Mouse (Mus musculus) ovary, adult 10 weeks (tissue): ENCODE measurements around the gene Sirpa. TPM values are rescaled to one million over a fixed set of nuclear protein-coding genes. Genes with fewer than 3 reads are reported as not detected.

Source experiments
- polyA plus RNA-seq: library from polyadenylated mRNA; stranded (reverse); fragments of 350-450 nt; fragmentation: Illumina TruSeq; extraction: RNeasy Lipid Tissue Mini Kit (QIAGEN cat#74804); gene quantifications from one replicate; pipeline ENCODE4 v1.2.3, GENCODE M21; 2014

Sirpa gene
- 34.1 TPM for polyA plus RNA-seq

DNA sequence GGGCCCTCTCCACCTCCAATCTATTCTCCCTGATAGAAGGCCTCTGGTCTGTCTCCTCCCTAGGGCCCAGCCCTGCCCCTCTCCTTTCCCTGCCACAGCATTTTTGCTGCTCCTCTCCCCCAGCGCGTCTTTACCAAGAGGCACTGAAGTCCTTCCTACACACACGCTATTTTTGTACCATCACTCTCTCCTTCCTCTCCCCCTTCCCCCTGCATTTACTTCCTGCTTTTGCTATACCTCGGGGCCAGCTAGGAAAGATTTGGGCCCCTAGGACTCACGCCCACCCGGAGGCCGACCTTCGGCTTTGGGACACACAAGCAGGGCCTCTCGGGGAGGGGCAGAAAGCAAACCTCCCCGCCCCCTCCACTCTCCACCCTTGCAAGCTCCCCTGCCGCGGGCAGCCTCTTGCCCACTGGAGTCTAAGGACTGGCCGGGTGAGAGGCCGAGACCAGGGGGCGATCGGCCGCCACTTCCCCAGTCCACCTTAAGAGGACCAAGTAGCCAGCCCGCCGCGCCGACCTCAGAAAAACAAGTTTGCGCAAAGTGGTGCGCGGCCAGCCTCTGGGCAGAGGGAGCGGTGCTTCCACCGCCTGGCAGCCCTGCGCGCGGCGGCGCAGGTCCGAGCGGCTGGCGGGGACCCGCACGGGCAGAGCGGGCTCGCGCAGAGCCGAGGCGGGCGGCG, at the start of gene Sirpa:
Gene Sirpa (plus strand): TSS at position 377 of the 682 bp plus-strand sequence.

Other genes with a start within 250 kb of the Sirpa start
- 1.1 TPM for gene Il1b, start 221.7 kb upstream of the Sirpa start, polyA plus RNA-seq
- gene F830045P16Rik, start 56.2 kb upstream of the Sirpa start, polyA plus RNA-seq: not detected
- gene Pdyn, start 107.0 kb downstream of the Sirpa start, polyA plus RNA-seq: not detected
- gene Stk35, start 207.7 kb downstream of the Sirpa start, polyA plus RNA-seq: 12.2 TPM